Mouse (Mus musculus) embryonic facial prominence, embryonic 14.5 days (tissue): Measurements from ENCODE around the gene E130114P18Rik. TPM values are rescaled to one million over a fixed set of nuclear protein-coding genes. Genes with fewer than 3 reads are reported as not detected.

Experiments used
- ATAC-seq: fragments of 200-750 bp; cut with Nextera tagmentation; 2 replicates; pipeline ENCODE4 v1.8.0; 2017; ENCODE audit warnings: low read depth, moderate number of reproducible peaks, moderate TSS enrichment
- DNase-seq: peaks from one replicate; pipeline ENCODE4 v3.0.0-alpha.2; 2015; ENCODE audit warnings: low spot score
- H3K27ac ChIP-seq: fragments of 300-500 bp; sonication (generic); replicated peaks from 2 replicates; pipeline ENCODE4 v1.5.1; 2014; ENCODE audit warnings: low read depth, mild to moderate bottlenecking, low read length, moderate library complexity
- H3K27me3 ChIP-seq: fragments of 300-500 bp; sonication (generic); replicated peaks from 2 replicates; pipeline ENCODE4 v1.6.1; 2014; ENCODE audit warnings: low read length; ENCODE audit not compliant: control insufficient read depth, insufficient read depth
- H3K36me3 ChIP-seq: fragments of 300-500 bp; sonication (generic); 2 replicates; pipeline ENCODE4 v1.6.1; 2014; ENCODE audit warnings: low read length, mixed read lengths; ENCODE audit not compliant: control insufficient read depth, insufficient read depth
- H3K4me1 ChIP-seq: fragments of 300-500 bp; sonication (generic); 2 replicates; pipeline ENCODE4 v1.6.1; 2014; ENCODE audit warnings: antibody characterized with exemption, low read length; ENCODE audit not compliant: control insufficient read depth, insufficient read depth
- H3K4me2 ChIP-seq: fragments of 300-500 bp; sonication (generic); 2 replicates; pipeline ENCODE4 v1.6.1; 2014; ENCODE audit warnings: low read depth, mild to moderate bottlenecking, low read length, moderate library complexity, mixed read lengths
- H3K4me3 ChIP-seq: fragments of 300-500 bp; sonication (generic); 2 replicates; pipeline ENCODE4 v1.5.1; 2014; ENCODE audit warnings: low read depth, mild to moderate bottlenecking, low read length
- H3K9ac ChIP-seq: fragments of 300-500 bp; sonication (generic); 2 replicates; pipeline ENCODE4 v1.6.1; 2014; ENCODE audit warnings: low read depth, mild to moderate bottlenecking, low read length, moderate library complexity, mixed read lengths
- H3K9me3 ChIP-seq: fragments of 300-500 bp; sonication (generic); 2 replicates; pipeline ENCODE4 v1.6.1; 2016; ENCODE audit warnings: low read length; ENCODE audit not compliant: control insufficient read depth
- WGBS: fragments of 180-500 bp; shearing (Covaris S2); extraction: QIAGEN DNeasy Blood & Tissue Kit; methylation state at CpG from one replicate; pipeline ENCODE4 v1.1.7; 2014; 5-methylcytosine and 5-hydroxymethylcytosine counted together
- polyA plus RNA-seq: library from polyadenylated mRNA; unstranded; fragments of >200 nt; fragmentation: Nextera tagmentation; extraction: Ambion mirVana; gene quantifications from 2 replicates; pipeline ENCODE4 v1.2.1, GENCODE M21; 2014

The E130114P18Rik gene
- polyA plus RNA-seq, 1 experiment from 2014 or later: 4.4 TPM

GRCm38 (mm10) chr4:97673854-97674510 lies 103.9 kb downstream of the E130114P18Rik start:
- ATAC-seq (no peak), DNase-seq (peak; percentile 24)
- Histone ChIP-seq H3K36me3 (no peaks in the 10 kb centered on the region), H3K4me3 (no peak overlapping the region), H3K27ac (no peak overlapping the region), H3K9ac (no peak overlapping the region), H3K27me3 (no peaks in the 10 kb centered on the region), H3K9me3 (no peaks in the 10 kb centered on the region), H3K4me2 (no peak overlapping the region), H3K4me1 (no peaks in the 10 kb centered on the region)
- WGBS: 50% methylated on average over 6 of the region's 6 CpGs

DNA sequence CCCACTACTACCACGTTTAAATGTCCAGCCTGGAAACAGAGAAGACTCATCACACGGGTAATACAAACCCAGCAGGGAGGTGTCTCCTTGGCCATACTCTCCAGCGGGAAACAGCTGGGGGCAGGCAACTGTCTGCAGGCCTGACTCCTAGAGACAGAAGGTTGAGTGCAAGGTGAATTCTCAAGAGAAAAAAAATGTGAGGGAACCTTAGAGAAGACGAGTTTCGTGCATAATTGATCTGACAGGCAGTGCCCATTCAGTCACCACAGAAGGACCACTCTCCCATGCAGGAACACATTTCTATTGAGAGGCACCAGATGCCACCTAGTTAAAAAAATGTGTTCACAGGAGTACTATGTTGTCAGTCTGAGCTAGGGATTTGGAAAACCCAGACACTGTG lies 105.4 kb downstream of the E130114P18Rik start:
- Histone ChIP-seq H3K4me1 (no peaks in the 10 kb centered on the region), H3K4me3 (no peak overlapping the region), H3K9me3 (no peaks in the 10 kb centered on the region), H3K27ac (no peak overlapping the region), H3K9ac (no peak overlapping the region), H3K27me3 (no peaks in the 10 kb centered on the region), H3K4me2 (no peak overlapping the region), H3K36me3 (no peaks in the 10 kb centered on the region)
- 57% methylated on average over 5 of the region's 5 CpGs for WGBS
- ATAC-seq: no peak
- DNase-seq: no peak

DNA sequence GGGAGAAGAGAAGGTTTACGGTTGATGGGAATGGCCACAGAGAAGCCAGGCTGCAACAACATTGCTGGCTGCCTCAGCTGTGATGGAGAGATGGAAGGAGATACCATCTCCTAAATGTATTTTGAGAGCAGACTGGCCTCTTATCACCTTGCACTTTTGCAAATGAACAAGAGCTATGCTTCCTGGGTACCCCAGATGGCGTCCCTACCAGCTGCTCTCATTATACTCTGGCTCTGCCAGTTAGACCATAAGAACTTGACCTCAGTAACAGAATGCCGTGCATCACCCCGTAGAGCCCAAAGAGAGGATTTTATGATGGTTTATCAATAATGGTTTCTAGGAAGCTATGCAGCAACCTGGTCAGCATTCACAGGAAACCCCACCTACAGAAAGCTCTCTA lies 106.0 kb downstream of the E130114P18Rik start:
- no peak overlapping the region for H3K9ac ChIP-seq
- H3K4me2 ChIP-seq: no peak overlapping the region
- ATAC-seq (no peak), DNase-seq (no peak)
- H3K27me3 ChIP-seq: no peaks in the 10 kb centered on the region
- H3K9me3 ChIP-seq: no peaks in the 10 kb centered on the region
- H3K36me3 ChIP-seq: no peaks in the 10 kb centered on the region
- 92% methylated on average over 4 of the region's 4 CpGs for WGBS
- H3K4me3 ChIP-seq: no peak overlapping the region
- no peaks in the 10 kb centered on the region for H3K4me1 ChIP-seq
- H3K27ac ChIP-seq: no peak overlapping the region

GRCm38 (mm10) chr4:97670418-97670817 lies 107.5 kb downstream of the E130114P18Rik start:
- no peak for ATAC-seq

DNA sequence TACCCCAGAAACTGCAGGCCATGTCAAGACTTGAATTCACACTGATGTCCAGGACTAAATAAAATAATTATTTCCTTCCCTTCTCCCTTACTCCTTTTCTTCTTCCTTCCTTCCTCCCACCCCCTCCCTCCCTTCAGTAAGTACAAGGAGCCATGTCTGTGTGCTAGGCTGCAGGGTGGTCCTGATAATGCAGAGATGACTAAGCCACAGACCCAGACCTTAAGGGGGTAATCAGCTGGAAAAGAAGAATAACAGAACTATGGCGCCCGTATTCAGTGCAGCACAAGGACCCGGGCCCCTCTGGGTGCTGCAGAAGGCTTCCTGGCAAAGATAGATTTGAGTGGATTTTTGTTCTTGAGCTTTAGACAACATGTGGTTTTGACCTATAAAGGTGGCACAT lies 108.1 kb downstream of the E130114P18Rik start:
- WGBS: 78% methylated on average over 3 of the region's 3 CpGs
- ATAC-seq (no peak), DNase-seq (no peak)
- H3K27me3 ChIP-seq: no peaks in the 10 kb centered on the region
- no peaks in the 10 kb centered on the region for H3K36me3 ChIP-seq
- no peak overlapping the region for H3K4me3 ChIP-seq
- H3K9me3 ChIP-seq: no peaks in the 10 kb centered on the region
- H3K27ac ChIP-seq: no peak overlapping the region
- peaks cover 12% of the 10 kb centered on the region for H3K4me1 ChIP-seq
- H3K4me2 ChIP-seq: no peak overlapping the region
- no peak overlapping the region for H3K9ac ChIP-seq

More at GRCm38 (mm10) chr4:97670418-97670817, 107.5 kb downstream of the E130114P18Rik start:
- H3K27me3 ChIP-seq: no peaks in the 10 kb centered on the region
- DNase-seq: no peak
- no peaks in the 10 kb centered on the region for H3K36me3 ChIP-seq
- no peak overlapping the region for H3K9ac ChIP-seq
- H3K4me3 ChIP-seq: no peak overlapping the region
- peaks cover 7% of the 10 kb centered on the region for H3K4me1 ChIP-seq
- no peak overlapping the region for H3K27ac ChIP-seq
- no peaks in the 10 kb centered on the region for H3K9me3 ChIP-seq
- no peak overlapping the region for H3K4me2 ChIP-seq

DNA sequence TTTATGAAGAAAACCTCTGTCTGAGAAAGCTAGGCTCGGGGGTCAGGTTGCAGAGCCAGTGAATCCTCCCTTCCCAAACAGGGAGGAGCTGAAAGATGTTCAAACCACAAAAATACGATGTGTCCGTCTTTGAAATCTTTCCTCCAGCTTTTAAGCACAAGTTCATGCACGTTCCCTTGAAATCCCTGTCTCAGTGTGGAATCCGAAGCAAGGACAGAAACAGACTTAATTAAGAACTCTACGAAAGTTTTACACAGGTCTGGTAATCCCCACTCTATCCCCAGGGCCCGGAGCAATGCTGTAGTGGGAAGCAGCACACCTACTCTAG lies 112.5 kb downstream of the E130114P18Rik start:
- peaks cover 15% of the 10 kb centered on the region for H3K4me1 ChIP-seq
- WGBS: 44% methylated on average over 7 of the region's 7 CpGs
- no peak overlapping the region for H3K4me2 ChIP-seq
- H3K4me3 ChIP-seq: no peak overlapping the region
- H3K9ac ChIP-seq: no peak overlapping the region
- H3K27me3 ChIP-seq: no peaks in the 10 kb centered on the region
- no peaks in the 10 kb centered on the region for H3K36me3 ChIP-seq
- no peaks in the 10 kb centered on the region for H3K9me3 ChIP-seq
- H3K27ac ChIP-seq: 0 out of 2 replicates have a peak overlapping the region, but pooled peaks have one; percentile 11
- ATAC-seq: peak; percentile 37; the same call in 1 of the 2 replicates
- peak; percentile 64 for DNase-seq

DNA sequence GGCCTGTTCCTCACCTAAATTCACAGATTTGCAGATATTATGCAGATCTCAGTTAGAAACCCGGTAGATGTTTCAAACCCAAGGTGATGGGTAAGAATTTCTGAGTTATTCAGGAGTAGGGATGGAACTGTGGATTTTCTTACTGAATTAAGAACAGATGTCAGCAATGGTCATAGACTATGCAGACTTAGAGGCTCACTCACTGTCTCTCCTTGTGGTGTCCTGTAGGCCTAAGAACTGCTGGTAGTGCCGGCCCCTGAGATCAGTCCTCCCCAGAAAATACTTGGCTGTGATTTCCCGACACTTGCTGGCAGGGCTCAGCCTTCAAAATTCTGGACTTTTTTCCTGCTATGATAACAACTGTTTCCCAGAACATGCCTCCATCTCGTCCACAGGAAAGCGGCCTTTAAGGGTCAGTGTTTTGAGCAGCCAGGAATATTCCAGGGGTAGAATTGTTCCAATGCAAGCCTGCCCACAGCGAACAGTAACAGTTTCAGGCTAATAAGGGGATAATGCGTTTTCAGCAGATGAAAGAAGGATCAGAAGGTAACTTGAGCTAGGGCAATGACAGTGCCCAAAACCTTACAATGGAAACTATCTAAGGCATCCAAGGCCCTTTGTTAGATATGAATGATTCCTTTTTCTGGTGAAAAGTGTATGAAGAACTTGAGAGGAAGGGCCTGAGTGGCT lies 113.0 kb downstream of the E130114P18Rik start:
- H3K36me3 ChIP-seq: no peaks in the 10 kb centered on the region
- H3K9ac ChIP-seq: no peak overlapping the region
- 30% methylated on average over 7 of the region's 7 CpGs for WGBS
- no peak overlapping the region for H3K4me3 ChIP-seq
- peak; percentile 33 for DNase-seq
- H3K27me3 ChIP-seq: no peaks in the 10 kb centered on the region
- no peaks in the 10 kb centered on the region for H3K9me3 ChIP-seq
- no peak overlapping the region for H3K4me2 ChIP-seq
- peak; percentile 30; the same call in 1 of the 2 replicates for ATAC-seq
- peaks cover 15% of the 10 kb centered on the region for H3K4me1 ChIP-seq
- H3K27ac ChIP-seq: peak overlapping the region; percentile 11; the same call in 1 of the 2 replicates

- no peak overlapping the region for H3K27ac ChIP-seq
- no peak overlapping the region for H3K4me3 ChIP-seq
- H3K4me1 ChIP-seq: peaks cover 15% of the 10 kb centered on the region
- H3K9me3 ChIP-seq: no peaks in the 10 kb centered on the region
- H3K36me3 ChIP-seq: no peaks in the 10 kb centered on the region
- H3K4me2 ChIP-seq: no peak overlapping the region
- ATAC-seq (no peak), DNase-seq (no peak)
- no peaks in the 10 kb centered on the region for H3K27me3 ChIP-seq
- H3K9ac ChIP-seq: no peak overlapping the region
- 83% methylated on average over 6 of the region's 6 CpGs for WGBS
These were observed 114.0 kb downstream of the E130114P18Rik start for GRCm38 (mm10) chr4:97663922-97664321.

- Histone ChIP-seq H3K27me3 (no peaks in the 10 kb centered on the region), H3K4me3 (no peak overlapping the region), H3K9ac (no peak overlapping the region), H3K9me3 (no peaks in the 10 kb centered on the region), H3K27ac (no peak overlapping the region), H3K4me1 (peaks cover 15% of the 10 kb centered on the region), H3K4me2 (no peak overlapping the region), H3K36me3 (no peaks in the 10 kb centered on the region)
- no peak for DNase-seq
- 62% methylated on average over 11 of the region's 11 CpGs for WGBS
- no peak for ATAC-seq
These were observed 115.0 kb downstream of the E130114P18Rik start for GRCm38 (mm10) chr4:97662841-97663240.
